Mouse (Mus musculus) adrenal gland (tissue): ENCODE measurements at regions not wholly inside any gene's neighbourhood (a gene's known extent, or its start where the extent isn't known, plus 50 kb on each side); places are given as distances from the start of the nearest gene placed in this dataset.

Source experiments
- intact Hi-C: fragments of 180-260 bp; cut with DNase I; formaldehyde crosslinking; loops from one replicate; pipeline ENCODE4 v1.15.1; 2025

- intact Hi-C loops: no loop called here
Measured at GRCm38 (mm10) chr14:46639116-46639826, 121.1 kb upstream of the Cdkn3 start.

GRCm38 (mm10) chr14:46638516-46638915, 121.8 kb upstream of the Cdkn3 start:
- intact Hi-C loops: no loop called here

- intact Hi-C loops: no loop called here
Measured at GRCm38 (mm10) chr14:46637240-46637639, 123.1 kb upstream of the Cdkn3 start.

- intact Hi-C loops: no loop called here
Measured at GRCm38 (mm10) chr14:46636364-46636763, 124.0 kb upstream of the Cdkn3 start.

GRCm38 (mm10) chr14:46635322-46635721, 125.0 kb upstream of the Cdkn3 start:
- intact Hi-C loops: no loop called here

- intact Hi-C loops: no loop called here
Measured at GRCm38 (mm10) chr14:46634656-46635244, 125.6 kb upstream of the Cdkn3 start.

- intact Hi-C loops: no loop called here
Measured at GRCm38 (mm10) chr14:46634251-46634650, 126.1 kb upstream of the Cdkn3 start.

- intact Hi-C loops: no loop called here
Measured at GRCm38 (mm10) chr14:46627690-46628089, 132.7 kb upstream of the Cdkn3 start.

- intact Hi-C loops: no loop called here
Measured at GRCm38 (mm10) chr14:46625760-46626159, 134.6 kb upstream of the Cdkn3 start.

- intact Hi-C loops: no loop called here
Measured at GRCm38 (mm10) chr14:46623645-46624044, 136.7 kb upstream of the Cdkn3 start.

- intact Hi-C loops: no loop called here
Measured at GRCm38 (mm10) chr14:46616030-46616429, 144.3 kb upstream of the Cdkn3 start.

GRCm38 (mm10) chr14:46614936-46615335, 145.4 kb upstream of the Cdkn3 start:
- intact Hi-C loops: no loop called here

GRCm38 (mm10) chr14:46613748-46614147, 146.6 kb upstream of the Cdkn3 start:
- intact Hi-C loops: no loop called here

- intact Hi-C loops: no loop called here
Measured at GRCm38 (mm10) chr14:46613211-46613610, 147.1 kb upstream of the Cdkn3 start.

- intact Hi-C loops: no loop called here
Measured at GRCm38 (mm10) chr14:46612584-46612983, 147.8 kb upstream of the Cdkn3 start.

- intact Hi-C loops: no loop called here
Measured at GRCm38 (mm10) chr14:46610926-46611325, 149.4 kb upstream of the Cdkn3 start.

- intact Hi-C loops: no loop called here
Measured at GRCm38 (mm10) chr14:46610226-46610855, 150.0 kb upstream of the Cdkn3 start.

GRCm38 (mm10) chr14:46606694-46607093, 153.6 kb upstream of the Cdkn3 start:
- intact Hi-C loops: no loop called here

GRCm38 (mm10) chr14:46606037-46606436, 154.3 kb upstream of the Cdkn3 start:
- intact Hi-C loops: no loop called here

GRCm38 (mm10) chr14:46604886-46605531, 155.3 kb upstream of the Cdkn3 start:
- intact Hi-C loops: no loop called here

- intact Hi-C loops: no loop called here
Measured at GRCm38 (mm10) chr14:46604156-46604885, 156.0 kb upstream of the Cdkn3 start.
